Mouse (Mus musculus): Measurements from ENCODE around the gene Adamts15.
A peak's percentile ranks its signal among the peaks of the same experiment; 100 is the strongest.

Gene Adamts15

DNA sequence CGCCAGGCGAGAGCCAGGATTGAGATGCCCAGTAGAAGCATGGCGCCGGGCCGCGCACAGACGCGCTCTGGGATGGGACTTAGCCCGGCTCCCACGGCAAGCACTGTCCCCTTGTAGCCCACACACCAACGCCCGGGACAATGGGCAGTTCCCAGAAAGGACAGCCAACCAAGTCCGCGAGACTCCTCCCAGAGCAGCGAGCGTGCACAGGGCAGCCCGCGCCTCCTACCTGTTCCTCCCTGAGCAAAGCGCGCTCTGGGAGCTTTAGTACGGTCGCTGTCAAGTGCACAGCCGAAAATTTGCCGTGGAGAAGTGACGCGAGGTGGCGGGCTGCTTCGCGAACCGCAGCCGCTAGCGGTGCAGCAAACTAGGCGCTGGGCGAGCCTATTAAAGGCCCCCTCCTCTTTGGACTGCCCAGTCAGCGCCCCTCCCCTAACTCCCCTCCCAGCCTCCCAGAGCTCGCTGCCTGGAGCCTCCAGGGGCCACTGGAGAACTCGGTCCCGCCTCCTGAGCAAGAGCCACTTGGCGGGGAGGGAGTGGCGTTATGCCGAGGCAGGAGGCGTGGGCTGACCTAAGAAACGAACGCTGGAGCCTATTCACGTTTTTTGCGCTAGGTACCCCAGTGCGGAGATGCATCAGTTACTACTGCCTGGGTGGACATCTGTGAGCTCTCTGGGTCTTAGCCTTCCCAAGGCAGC is at the start of gene Adamts15:
Gene Adamts15, minus strand, starts transcription at position 256 of the 698 bp plus-strand sequence.
- no peak for ATAC-seq (ENCODE audit: insufficient number of reproducible peaks, low FRiP score, low TSS enrichment)

DNA sequence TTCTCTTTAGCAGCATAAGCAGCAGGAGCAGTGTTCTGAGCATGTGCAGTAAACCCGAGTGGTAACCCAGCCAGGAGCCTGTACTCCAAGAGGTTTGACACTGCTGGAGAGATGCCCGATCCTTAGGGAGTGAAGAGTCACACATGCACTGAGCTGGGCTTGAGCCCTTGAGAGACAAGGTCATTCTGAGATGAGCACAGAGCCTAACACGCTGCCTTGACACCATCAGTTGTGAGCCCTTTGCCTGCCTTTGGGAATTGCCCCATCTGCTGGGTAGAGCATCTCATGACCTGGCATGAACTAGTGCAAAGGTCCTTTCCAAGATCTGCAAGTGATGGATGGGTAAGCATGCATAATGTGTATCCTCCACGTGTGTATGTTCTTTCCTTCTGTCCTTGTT is 49.7 kb upstream of the Adamts15 start:
- ATAC-seq (ENCODE audit: insufficient number of reproducible peaks, low FRiP score, low TSS enrichment), result no peak

DNA sequence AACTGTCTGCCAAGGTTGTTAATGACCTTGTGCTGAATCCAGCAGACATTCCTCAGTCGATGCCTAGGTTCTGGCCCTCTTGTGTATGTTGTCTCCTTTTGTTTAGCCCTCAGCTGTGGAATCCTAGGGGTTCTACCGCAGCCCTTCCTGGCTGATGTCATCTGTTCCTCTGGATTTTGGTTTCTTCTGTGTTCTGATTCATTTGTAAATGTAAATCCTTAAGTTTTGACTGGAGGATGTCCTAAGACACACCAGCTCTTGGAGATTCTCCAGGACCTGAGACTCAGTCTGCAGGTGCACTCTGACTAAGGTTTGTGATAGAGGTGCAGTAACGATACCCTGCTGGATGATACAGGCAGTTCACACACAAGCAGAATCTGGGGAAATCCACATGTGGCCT is 47.7 kb upstream of the Adamts15 start:
- no peak for ATAC-seq (ENCODE audit: insufficient number of reproducible peaks, low FRiP score, low TSS enrichment)

DNA sequence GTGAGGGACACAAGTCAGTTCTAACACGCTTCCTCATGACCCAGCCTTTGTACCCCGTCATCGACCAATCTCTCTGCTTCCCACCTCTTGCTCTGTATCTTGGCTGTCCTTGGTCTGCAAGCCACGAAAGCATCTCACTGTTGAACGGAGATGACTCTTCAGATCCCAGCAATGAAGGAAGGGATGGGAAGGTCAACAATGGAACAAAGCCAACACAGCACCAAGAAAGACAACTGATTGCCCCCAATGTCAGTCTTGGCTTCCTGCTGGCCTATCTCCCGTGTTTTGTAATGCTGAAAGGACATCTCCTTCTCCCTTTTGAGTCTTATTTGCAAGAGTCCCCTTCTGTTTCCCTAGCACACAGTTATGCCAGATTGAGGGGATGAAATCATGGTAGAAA is 45.9 kb upstream of the Adamts15 start:
- no peak for ATAC-seq (ENCODE audit: insufficient number of reproducible peaks, low FRiP score, low TSS enrichment)

DNA sequence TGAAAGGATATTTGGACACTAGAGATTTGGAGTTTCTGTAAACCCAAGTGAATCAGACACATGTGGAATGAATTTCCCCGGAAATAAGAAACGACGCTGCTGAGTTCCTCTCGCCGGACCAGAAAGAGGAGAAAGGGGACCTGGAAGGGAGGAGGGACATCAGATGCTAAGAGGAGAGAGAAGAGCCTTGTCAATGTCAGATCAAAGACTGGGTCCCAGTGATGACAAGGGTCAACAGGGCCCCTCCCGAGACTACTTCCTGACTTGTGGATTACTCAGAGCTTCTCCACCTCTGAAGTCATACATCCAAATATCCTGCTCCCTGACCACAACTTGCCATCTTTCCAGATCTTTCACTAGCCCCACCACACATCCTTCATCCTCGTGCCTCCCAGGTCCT is 44.6 kb upstream of the Adamts15 start:
- no peak for ATAC-seq (ENCODE audit: insufficient number of reproducible peaks, low FRiP score, low TSS enrichment)

DNA sequence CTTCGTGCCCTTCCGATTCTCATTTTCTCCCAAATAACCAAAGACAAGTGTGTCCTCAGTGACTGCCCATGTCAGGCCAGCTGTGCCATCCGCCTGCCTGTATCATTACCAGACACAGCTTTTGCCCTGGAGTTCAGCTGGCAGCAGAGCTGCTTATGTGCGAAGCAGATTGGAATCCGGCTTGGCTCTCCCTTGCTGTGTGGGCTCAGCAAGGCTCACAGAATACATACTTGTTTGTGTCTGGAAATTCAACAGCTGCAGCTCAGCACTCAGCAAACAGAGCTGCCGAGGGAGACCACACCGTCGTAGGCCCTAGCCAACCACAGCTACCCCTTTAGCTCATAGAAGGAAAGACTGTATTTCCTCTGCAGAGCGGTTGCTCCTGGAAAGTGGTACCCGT is 42.4 kb upstream of the Adamts15 start:
- no peak for ATAC-seq (ENCODE audit: insufficient number of reproducible peaks, low FRiP score, low TSS enrichment)

DNA sequence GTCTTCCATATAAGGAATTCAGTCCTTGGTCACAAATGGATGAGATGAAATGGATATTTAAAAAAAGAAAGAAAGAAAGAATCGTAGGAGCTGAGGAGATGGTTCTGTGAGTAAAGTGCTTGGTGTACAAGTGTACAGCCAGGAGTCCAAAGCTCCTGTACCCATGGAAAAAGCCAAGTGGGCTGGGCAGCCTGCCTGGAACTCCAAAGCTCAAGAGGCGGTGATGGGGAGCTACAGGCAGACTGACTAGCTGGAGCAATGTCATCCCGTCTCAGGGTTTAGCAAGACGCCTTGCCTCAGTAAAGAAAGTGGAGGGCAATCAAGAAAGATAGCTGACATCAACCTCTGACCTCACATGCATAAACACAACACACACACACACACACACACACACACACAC is 41.5 kb upstream of the Adamts15 start:
- ATAC-seq (ENCODE audit: insufficient number of reproducible peaks, low FRiP score, low TSS enrichment), result no peak

DNA sequence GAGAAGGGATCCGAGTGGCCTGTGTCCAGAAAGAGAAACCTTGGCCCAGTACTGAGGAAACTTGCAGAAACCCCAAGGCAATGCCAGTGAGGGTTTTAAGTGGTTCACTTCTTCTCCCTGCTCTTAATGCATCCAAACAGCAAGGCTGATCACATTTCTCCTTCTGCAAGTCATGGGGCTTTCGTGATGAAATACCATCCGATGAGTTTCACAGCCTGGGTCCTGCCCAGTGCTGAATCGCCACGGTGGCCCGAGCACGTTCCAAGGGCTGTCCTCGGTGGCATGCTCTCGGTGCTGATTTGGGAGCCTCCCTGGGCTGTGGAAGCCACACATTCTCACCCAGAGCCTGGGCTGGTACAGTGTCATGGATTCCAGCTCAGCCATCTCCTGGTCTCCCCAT is 33.0 kb upstream of the Adamts15 start:
- no peak for ATAC-seq (ENCODE audit: insufficient number of reproducible peaks, low FRiP score, low TSS enrichment)

DNA sequence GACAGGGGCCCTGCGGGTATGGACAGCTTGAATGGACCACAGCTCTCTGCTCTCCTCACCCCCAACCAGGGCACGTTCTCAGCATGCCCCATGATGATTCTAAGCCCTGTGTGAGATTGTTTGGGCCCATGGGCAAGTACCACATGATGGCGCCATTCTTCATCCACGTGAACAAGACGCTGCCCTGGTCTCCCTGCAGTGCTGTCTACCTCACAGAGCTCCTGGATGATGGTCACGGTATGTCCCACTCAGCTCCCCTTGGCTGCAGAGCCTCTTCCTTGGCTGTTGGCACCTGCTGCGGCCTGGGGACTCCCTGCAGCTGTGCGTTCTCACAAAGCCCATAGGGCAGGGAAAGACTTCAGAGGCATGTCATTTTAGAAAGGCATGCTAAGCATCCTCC is 31.0 kb upstream of the Adamts15 start:
- ATAC-seq (ENCODE audit: insufficient number of reproducible peaks, low FRiP score, low TSS enrichment), result no peak

DNA sequence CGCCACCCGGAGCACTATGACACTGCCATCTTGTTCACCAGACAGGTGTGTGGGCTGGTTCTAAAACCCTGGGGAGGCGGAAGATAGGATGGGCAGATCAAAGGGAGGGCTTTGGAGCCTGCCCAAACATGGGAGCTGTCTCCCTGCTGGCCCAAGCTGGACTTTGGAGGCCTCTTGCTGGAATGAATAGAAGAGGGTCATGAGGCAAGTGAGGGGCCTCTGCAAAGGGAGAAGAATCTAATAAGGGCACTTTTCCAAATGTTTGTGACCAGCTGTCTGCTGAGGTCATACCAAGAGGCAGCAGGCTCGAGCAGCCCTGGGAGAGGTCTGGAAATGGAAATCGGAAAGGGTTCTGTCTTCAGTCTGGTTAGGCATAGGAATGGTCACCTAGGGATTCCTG is 29.2 kb upstream of the Adamts15 start:
- no peak for ATAC-seq (ENCODE audit: insufficient number of reproducible peaks, low FRiP score, low TSS enrichment)

DNA sequence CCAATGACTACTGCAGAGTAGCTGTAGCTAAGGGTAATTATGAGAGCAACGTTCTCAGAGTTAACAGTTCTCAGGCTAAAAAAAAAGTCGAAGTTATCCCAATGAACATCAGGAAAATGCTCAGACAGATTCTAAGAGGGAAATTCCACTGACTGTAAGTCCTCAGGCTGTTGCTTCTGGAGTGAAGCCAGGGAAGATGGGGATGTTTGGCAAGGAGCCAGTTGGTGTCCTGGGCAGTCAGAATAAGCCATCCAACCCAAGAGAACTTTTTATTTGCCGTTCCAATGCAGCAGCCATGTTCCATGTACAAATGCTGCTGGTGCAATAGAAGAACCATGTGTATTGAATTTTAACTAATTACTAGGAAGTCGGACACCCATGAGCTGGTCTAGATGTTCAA is 28.3 kb upstream of the Adamts15 start:
- ATAC-seq (ENCODE audit: insufficient number of reproducible peaks, low FRiP score, low TSS enrichment), result no peak

DNA sequence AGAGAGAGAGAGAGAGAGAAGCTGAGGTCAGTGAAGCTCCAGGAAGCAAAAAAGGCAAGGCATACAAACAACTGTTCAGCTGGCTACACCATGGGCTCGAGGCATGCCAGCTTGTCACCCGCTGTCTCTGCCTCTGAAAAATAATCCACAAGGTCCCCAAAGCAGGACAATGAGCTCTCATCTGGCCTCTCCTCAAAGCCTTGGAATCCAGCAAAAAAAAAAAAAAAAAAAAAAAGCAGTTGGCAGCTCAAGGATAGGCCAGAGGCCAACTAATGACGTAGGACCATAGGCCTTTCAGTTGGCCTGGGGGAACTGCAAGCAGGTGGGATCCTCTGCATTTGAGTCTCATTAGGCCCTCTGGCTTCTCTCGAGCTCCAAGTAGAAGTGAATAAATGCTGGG is 27.7 kb upstream of the Adamts15 start:
- no peak for ATAC-seq (ENCODE audit: insufficient number of reproducible peaks, low FRiP score, low TSS enrichment)

DNA sequence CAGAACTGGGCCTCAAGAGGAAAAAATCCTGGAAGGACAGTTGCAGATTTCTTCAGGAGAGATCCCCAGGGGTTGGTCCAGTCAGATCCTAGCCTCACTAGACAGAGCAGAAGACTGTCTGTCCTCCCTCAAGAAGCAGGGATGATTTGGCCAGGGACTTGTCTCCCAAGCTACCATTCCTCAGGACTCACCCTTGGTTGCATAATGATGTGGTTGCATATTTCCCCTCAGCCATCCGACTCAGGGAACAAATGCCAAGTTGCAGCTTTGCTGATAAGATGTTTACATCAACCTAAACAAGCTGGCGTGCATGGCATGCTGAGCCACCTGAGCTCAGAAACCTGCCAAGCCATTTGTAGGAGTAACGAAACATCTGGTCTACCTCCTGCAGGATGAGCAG is 27.2 kb upstream of the Adamts15 start:
- ATAC-seq (ENCODE audit: insufficient number of reproducible peaks, low FRiP score, low TSS enrichment), result no peak

DNA sequence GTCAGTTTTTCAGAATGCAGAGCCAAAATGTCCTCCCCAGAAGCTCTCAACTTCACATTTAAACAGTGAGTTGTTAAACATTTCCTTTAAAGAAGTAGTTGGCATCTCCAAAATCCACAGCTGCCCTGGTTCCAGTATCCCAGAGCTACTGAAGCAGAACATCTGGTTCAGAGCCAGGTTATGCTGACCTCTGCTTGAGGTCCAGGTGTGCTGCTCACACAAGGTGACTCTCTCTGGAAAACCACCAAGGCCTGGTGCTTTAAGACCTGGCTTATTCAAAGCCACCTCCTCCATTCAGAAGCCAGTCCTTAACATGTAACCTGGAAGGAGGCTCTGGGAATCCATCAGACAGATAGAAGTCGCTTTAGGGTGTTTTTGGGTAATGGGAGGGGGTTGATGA is 23.0 kb upstream of the Adamts15 start:
- ATAC-seq (ENCODE audit: insufficient number of reproducible peaks, low FRiP score, low TSS enrichment), result no peak

DNA sequence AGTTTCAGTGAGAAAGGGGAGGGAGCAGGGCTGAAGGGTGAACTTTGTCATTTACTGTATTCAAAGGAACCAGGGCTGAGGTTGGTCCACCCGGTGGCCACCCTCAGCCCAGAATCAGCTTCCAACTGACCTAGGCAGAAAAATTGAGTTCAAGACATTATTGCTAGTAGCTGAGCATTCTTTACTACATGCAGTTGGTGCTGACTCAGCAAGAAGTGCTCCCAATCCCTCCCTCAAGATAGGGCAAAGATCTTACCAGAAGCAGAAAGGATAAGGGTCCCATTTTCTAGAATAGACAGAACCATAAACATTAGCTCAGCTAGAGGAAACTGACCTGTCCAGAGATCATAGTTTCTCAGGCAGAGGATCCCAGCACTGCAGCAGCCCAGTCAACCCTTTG is 22.0 kb upstream of the Adamts15 start:
- no peak for ATAC-seq (ENCODE audit: insufficient number of reproducible peaks, low FRiP score, low TSS enrichment)

DNA sequence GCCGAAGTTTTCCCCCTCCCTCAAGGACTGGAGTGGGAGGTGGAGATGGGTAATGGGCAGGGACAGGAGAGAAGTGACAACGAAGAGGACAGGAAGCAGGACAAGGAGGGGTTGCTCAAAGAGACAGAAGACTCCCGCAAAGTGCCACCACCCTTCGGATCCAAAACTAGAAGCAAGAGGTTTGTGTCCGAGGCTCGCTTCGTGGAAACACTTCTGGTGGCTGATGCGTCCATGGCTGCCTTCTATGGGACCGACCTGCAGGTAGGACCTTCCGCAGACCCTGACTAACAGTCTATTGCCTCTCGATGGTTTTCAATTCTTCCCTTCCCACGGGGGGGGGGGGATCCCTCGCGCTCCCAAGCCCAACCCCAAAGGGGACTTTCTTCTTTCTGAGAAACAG is 21.1 kb upstream of the Adamts15 start:
- no peak for ATAC-seq (ENCODE audit: insufficient number of reproducible peaks, low FRiP score, low TSS enrichment)

DNA sequence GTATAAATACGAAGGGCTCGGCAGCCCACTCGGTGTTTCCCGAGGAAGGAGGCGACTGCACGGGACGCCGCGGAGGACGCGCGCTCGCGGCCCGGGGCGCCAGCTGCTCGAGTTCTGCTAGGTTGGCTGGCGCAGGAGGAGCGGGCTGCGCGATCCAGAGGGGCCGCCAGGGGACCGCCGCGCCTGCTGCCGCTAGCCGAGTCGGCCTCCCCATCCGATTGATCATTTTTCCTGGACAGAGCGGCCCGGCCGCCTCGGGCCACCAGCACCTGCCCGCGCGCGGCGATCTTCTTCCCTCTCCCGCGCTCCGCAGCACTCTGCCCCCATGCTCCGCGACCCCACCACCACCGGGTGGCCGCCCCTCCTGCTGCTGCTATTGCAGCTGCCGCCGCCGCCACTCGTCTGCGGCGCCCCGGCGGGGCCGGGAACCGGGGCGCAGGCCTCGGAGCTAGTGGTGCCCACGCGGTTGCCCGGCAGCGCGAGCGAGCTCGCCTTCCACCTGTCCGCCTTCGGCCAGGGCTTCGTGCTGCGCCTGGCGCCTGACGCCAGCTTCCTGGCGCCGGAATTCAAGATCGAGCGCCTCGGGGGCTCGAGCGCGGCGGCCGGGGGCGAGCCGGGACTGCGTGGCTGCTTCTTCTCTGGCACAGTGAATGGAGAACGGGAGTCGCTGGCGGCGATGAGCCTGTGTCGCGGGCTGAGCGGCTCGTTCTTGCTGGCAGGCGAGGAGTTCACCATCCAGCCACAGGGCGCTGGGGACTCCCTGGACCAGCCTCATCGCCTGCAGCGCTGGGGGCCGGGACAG is 20.5 kb upstream of the Adamts15 start, which contains the start of gene Adamts8:
Gene Adamts8, plus strand, starts transcription at position 51 of the 802 bp plus-strand sequence.
- ATAC-seq (ENCODE audit: insufficient number of reproducible peaks, low FRiP score, low TSS enrichment), result no peak

DNA sequence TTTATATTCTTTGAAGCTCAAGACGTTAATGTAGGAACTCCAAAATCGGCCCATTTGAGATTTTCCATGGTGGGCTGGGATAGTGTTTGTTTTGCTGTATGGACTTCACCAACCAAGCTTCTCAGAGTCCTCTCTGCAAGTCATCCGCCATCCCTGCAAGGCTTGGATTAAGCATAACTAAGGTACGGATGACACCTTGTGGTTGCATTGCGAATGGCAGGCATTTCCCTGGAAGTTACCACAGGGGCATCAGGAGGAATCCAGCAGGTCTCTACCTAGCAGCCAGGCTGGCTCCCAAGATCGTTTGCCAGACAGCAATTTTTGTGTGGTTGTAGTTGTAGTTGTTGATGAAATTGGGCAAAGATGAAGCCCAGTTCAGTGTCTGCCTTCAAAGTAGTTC is 18.1 kb upstream of the Adamts15 start:
- peak; percentile 74; the same call in 1 of the 2 replicates for ATAC-seq (ENCODE audit: insufficient number of reproducible peaks, low FRiP score, low TSS enrichment)

DNA sequence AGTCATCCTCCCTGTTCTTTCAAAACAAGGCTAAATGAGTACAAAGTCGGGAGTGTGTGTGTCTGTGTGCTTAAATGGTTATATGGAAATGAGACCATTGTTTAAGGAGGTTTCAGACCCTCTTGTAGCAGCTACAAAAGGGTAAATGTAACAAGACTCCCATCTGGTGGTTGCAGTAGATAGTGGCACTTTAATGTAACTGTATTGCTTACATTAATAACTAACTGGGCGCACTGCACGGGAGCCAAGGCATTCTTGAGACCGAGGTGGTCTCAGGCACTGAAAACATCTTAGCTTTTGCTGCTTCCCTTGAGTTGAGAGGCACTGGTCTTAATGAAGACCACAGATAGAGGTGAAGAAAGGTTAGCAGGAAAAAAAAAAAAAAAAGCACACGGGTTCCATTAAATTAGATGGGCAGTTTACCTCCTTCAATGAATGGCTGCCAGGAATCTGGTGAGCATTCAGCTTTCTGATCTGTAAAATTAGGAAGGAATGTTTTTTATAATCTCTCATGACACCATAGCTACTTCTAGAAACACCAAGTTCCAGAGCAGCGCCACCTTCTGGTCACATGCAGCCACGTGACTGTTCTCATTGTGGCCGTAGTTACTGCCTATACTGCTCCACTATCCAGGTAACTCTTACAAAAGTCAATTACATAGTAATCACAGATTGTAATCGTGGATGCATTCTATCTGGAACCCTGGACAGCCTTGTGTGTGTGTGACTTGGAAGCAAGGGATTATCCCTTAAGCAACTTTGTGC is 14.6 kb upstream of the Adamts15 start:
- ATAC-seq (ENCODE audit: insufficient number of reproducible peaks, low FRiP score, low TSS enrichment), result no peak

DNA sequence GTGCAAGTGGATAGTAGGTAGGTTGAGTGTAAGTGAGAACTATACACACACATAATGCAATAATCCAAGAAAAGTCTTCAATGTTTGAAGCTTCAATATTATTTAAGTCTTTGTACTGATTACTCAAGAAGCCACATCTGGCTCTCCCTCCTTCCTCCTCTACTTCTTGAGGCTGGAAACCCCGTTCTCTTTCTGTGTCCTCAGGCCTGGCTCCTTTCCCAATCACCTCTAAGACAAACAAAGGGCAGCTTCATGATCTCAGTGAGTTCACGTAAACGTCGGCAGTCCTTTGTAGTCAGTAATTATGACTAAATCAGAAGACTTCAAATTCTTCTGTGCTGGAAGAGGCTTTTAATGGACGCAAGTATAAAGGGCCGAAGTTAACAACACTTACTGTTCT is 12.6 kb upstream of the Adamts15 start:
- ATAC-seq (ENCODE audit: insufficient number of reproducible peaks, low FRiP score, low TSS enrichment), result no peak

DNA sequence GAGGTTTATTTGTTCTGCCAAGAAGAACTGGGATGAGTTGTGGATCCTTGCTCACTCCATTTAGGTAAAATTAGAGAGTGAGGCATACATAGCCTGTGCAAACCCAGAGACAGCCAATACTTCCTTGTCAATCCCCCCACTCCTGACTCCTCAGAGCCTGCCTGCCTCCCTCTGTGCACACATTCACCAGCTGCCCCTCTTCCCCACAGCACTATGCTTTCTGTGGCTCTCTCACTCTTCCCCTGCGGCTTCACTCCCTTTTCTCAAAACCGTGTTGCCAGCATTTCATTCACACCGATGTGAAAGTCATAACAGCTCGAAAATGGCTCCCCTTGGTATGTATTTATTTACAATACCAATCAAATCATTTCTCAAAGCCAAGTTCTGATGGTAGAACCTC is 10.1 kb upstream of the Adamts15 start:
- no peak for ATAC-seq (ENCODE audit: insufficient number of reproducible peaks, low FRiP score, low TSS enrichment)

Data from cerebellum, adult (tissue).